Mouse (Mus musculus) E14TG2a.4 (cell line): ENCODE results near the gene Nos1ap.

Source experiments
- H3K27me3 ChIP-seq: 2 replicates; pipeline ENCODE4 v1.6.1; 2014; ENCODE audit warnings: low read length, control low read depth; ENCODE audit not compliant: insufficient read depth
- H3K36me3 ChIP-seq: 2 replicates; pipeline ENCODE4 v1.6.1; 2014; ENCODE audit warnings: low read length, control low read depth; ENCODE audit not compliant: insufficient read depth
- H3K4me1 ChIP-seq: replicated peaks from 2 replicates; pipeline ENCODE4 v1.6.1; 2014; ENCODE audit warnings: low read depth, low read length, control low read depth
- H3K4me3 ChIP-seq: replicated peaks from 2 replicates; pipeline ENCODE4 v1.5.1; 2014; ENCODE audit warnings: mild to moderate bottlenecking, low read length
- H3K9me3 ChIP-seq: 2 replicates; pipeline ENCODE4 v1.6.1; 2014; ENCODE audit warnings: low read length, control low read depth
- CTCF ChIP-seq: conservative IDR thresholded peaks from 2 replicates; pipeline ENCODE4 v1.5.1; 2014; ENCODE audit warnings: low read length
- NANOG ChIP-seq: IDR thresholded peaks from 2 replicates; pipeline ENCODE4 v1.6.1; 2014; ENCODE audit warnings: borderline replicate concordance, low read length, mixed read lengths
- POU5F1 ChIP-seq: IDR thresholded peaks from 2 replicates; pipeline ENCODE4 v1.6.1; 2014; ENCODE audit warnings: low read length, borderline replicate concordance

The Nos1ap gene

DNA sequence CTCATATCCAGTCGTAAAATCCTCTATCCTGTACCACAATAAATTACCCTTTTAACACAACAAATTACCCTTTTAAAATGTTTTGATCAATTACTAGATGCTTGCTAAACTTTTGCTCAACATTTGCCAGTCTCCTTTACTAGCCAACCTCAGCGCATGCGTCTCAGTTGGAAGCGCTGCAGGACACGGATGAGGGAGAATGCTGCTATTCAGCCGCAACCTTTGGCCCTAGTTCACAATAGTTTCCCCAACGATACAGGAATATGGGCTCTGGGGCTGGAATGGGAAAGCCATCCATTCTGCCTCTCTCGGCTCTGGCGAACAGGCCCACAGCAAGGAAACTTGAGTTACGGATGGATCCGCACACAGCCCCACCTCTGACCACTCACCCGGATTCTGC lies 75.4 kb downstream of the Nos1ap start:
- Histone ChIP-seq H3K4me3 (no peak overlapping the region), H3K4me1 (peaks cover 10% of the 10 kb centered on the region), H3K27me3 (no peaks in the 10 kb centered on the region; the same call in 1 of the 2 replicates), H3K36me3 (no peaks in the 10 kb centered on the region), H3K9me3 (peaks cover 4% of the 10 kb centered on the region; the same call in 1 of the 2 replicates)
- TF ChIP-seq CTCF = no peak
- TF ChIP-seq POU5F1 = no peak
- no peak for TF ChIP-seq NANOG

DNA sequence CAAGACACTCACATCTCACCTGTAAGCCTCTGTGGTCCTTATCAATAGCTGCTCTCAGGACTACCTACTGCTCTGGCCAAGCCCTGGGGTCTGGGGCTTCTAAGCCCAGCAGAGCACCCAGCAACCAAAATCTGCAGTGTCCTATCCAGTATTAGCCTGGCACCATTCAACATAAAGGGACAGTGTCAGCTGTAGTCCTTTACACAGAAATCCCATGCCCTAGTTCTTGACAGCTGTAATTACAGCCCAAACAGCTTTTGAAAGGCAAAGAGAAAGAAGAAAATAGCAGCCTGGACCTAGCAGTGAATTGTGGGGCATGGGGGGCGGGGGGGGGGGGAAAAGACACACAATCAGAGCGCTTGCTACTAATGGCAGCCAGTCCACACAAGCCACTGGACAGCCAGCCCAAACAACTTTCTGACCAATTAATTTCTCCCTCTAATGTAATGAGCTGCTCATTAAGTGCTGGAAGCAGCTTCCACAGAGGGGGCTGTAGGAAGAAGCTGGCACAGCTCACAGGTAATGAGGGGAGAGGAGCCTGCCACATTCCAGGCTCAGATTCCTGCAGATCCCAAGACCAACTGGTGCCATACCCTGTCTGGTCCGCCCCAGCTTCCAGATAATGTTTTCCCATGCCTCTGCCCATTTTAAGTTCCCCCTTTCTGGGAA lies 77.1 kb downstream of the Nos1ap start:
- Histone ChIP-seq H3K36me3 (no peaks in the 10 kb centered on the region), H3K4me1 (peaks cover 10% of the 10 kb centered on the region), H3K4me3 (no peak overlapping the region), H3K9me3 (no peaks in the 10 kb centered on the region), H3K27me3 (no peaks in the 10 kb centered on the region; the same call in 1 of the 2 replicates)
- no peak for TF ChIP-seq CTCF
- no peak for TF ChIP-seq NANOG
- no peak for TF ChIP-seq POU5F1

DNA sequence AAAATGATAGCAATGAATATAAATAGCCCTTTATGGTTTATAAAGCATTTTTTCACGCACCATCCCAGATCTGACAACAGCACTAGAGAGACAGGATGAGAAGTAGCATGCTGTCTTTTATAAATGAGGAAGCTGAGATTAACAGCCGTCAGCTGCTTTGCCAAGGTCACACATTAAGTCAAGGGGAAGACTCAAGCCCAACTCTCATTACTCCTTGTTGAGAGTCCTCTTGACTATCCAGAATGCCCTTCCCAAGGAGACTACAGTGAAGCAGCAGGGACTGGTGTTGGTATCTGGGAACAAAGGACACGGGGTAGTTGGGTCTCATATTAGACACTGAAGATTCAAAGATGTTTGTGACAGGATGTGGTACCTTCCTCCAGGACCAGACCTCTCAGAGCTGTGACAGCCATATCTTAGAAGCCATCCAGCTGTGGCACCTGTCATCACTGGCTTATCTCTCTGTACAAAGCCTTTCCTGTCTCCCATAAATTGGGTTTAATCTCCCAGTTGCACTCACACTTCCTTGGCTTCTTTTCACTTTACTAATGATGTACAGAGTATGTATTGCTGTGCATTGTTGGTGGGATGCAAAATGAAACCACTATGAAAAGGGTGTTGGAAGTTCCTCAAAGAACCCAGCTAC lies 78.9 kb downstream of the Nos1ap start:
- Histone ChIP-seq H3K36me3 (no peaks in the 10 kb centered on the region), H3K4me1 (peaks cover 3% of the 10 kb centered on the region; the same call in 1 of the 2 replicates), H3K9me3 (no peaks in the 10 kb centered on the region), H3K4me3 (no peak overlapping the region), H3K27me3 (no peaks in the 10 kb centered on the region; the same call in 1 of the 2 replicates)
- TF ChIP-seq POU5F1 (no peak), CTCF (no peak), NANOG (no peak)

DNA sequence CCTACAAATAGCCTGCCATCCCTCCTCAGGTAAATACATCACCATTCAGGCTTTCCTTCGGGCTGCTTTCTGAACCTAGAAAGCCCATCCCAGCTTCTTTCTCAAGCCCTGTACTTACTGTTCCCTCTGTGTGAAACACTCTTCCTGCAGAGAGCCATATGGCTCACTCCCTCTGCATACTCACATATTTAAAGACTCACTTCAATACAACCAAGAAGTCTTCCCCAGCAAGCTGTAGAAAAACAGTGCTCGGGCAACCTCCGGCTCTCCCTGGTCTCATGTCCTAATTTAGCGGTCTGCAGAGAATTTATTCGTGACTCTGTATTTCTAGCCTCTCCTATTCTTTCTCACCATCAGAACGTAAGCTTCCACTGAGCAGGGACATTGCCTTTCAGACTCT lies 83.4 kb downstream of the Nos1ap start:
- H3K36me3 ChIP-seq = no peaks in the 10 kb centered on the region
- no peak overlapping the region for H3K4me3 ChIP-seq
- H3K9me3 ChIP-seq = no peaks in the 10 kb centered on the region
- TF ChIP-seq CTCF (no peak), POU5F1 (no peak), NANOG (no peak)
- no peaks in the 10 kb centered on the region for H3K4me1 ChIP-seq
- no peaks in the 10 kb centered on the region for H3K27me3 ChIP-seq

DNA sequence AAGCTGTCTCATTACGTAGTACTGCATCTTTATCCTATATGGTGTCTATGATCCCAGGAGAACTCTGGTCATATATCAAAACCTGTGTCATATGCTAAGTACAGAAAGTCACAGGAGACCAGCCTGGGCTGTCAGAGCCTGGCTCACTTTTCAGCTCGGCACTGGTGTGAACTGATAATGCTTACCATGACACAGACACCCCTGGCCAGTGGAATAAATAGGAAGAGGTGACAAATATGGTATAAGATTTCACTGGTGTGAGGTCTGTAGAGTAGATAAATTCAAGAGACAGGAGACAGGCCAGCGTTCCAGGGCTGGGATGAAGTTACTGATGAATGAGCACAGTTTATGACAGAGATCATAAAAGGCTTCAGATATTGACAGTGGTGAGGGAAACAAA lies 84.6 kb downstream of the Nos1ap start:
- Histone ChIP-seq H3K4me1 (no peaks in the 10 kb centered on the region), H3K36me3 (no peaks in the 10 kb centered on the region), H3K4me3 (no peak overlapping the region), H3K9me3 (no peaks in the 10 kb centered on the region), H3K27me3 (no peaks in the 10 kb centered on the region)
- TF ChIP-seq NANOG (no peak), CTCF (no peak), POU5F1 (no peak)

DNA sequence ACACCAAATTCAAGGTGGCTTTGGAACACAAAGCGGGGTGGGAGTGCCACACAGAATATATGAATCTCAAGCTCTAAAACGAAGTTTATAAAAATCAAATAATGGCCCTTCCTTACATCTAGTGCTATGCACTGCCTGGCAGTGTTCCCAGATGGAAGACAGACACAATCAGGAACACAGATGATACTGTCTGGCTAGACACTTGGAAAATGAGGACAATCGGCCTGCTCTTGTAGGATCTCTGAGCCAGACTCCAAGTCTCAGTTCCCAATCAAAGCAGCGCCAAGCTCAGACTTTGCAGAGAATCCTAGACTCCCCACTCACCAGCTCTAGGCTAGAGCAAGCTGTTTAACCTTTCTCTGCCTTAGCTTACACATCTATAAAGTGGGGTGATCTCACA lies 85.3 kb downstream of the Nos1ap start:
- no peaks in the 10 kb centered on the region for H3K9me3 ChIP-seq
- TF ChIP-seq CTCF (no peak), POU5F1 (no peak), NANOG (no peak)

DNA sequence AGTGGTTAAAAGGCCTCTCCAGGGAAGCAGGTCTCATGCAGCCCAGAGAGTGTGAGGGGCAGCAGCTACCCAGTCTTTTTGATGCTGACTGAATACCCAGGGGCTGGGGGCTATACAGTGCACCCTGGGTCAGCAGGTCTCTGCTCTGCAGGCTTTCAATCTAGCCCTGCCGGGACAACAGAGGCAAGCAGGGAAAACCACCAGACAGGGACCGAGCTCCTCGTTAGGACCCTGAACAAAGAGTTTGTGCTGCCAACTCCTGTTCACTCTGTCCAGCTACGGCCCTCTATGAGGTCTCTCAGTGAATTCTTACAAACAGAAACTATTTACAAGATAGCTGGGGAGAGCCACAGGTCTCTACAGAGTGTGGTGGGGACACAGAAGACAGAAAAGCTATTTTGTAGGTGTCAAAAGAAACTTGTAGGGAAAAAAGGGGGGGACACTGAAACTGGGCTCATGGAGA lies 86.4 kb downstream of the Nos1ap start:
- no peaks in the 10 kb centered on the region for H3K9me3 ChIP-seq
- no peaks in the 10 kb centered on the region for H3K27me3 ChIP-seq
- no peaks in the 10 kb centered on the region for H3K4me1 ChIP-seq
- no peaks in the 10 kb centered on the region for H3K36me3 ChIP-seq
- TF ChIP-seq POU5F1 (no peak), CTCF (no peak), NANOG (no peak)
- H3K4me3 ChIP-seq = no peak overlapping the region

More for the DNA sequence above, 85.3 kb downstream of the Nos1ap start:
- Histone ChIP-seq H3K36me3 (no peaks in the 10 kb centered on the region), H3K4me3 (no peak overlapping the region), H3K27me3 (no peaks in the 10 kb centered on the region), H3K4me1 (no peaks in the 10 kb centered on the region)

DNA sequence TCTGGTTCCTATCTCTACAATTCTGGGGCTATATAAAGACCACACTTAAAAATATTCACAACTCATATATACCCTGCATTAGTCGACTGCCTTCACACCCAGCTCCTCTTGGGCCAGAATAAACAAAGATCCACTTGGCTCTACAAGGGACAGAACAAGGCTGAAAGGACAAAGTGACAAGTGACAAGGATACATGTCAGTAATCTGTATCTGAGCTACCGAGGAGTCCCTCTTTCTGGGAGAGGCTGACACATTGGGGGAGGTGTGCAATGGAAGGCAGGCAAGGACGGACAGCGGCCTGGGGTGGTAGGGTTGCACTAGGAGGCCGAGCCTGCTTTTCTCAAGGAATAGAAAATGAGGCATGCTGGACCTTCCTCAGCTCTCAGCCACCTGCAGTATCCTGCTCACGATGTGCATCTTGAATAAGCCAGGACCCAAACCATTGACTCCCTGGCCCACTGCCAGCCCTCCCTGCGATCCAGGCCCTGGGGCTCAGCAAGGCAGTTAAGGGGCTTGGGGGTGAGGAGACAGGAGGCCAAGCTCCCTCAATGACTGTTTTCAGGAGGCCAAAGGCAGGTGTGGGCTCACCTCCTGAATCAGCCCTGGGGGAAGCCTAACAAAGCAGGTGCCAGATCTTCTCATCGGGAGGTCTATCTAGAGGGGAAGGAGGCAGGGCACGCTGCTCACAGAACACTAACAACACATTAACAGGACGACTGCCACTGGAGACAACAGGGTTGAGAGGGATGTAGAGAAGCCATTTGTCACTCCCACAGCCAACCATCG lies 87.0 kb downstream of the Nos1ap start:
- no peaks in the 10 kb centered on the region for H3K9me3 ChIP-seq
- no peak overlapping the region for H3K4me3 ChIP-seq
- H3K27me3 ChIP-seq = no peaks in the 10 kb centered on the region
- no peaks in the 10 kb centered on the region for H3K36me3 ChIP-seq
- H3K4me1 ChIP-seq = no peaks in the 10 kb centered on the region
- TF ChIP-seq CTCF (no peak), POU5F1 (no peak), NANOG (no peak)
